Mouse (Mus musculus) monocyte, adult 2 months (primary cell): ENCODE results near the gene Camta1.

Experiments used
- DNase-seq, 2 experiments: peaks; one replicate each; pipeline ENCODE4 v3.0.0; 2022; ENCODE audit warnings: low spot score in 2 of 2, low read depth in 1 of 2

Camta1 gene

DNA sequence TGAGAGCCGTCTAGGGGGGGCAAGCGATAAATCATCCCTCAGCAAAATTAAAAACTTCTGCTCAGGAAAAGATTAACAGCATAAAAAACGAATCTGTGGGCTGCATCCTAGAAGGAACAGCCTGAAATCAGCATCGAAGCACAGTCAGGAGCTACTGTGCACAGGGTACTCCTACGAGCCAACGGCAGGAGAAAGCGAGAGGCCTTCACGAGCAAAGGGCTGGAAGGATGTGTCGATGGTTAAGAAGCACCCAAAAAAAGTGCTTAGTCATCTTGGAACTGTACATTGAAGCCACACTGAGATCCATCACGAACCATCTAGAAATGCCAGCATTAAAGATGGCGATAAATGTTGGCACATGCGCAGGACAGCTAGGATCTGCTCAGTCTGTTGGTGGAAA is 171.6 kb downstream of the Camta1 start:
- no peak for DNase-seq

DNA sequence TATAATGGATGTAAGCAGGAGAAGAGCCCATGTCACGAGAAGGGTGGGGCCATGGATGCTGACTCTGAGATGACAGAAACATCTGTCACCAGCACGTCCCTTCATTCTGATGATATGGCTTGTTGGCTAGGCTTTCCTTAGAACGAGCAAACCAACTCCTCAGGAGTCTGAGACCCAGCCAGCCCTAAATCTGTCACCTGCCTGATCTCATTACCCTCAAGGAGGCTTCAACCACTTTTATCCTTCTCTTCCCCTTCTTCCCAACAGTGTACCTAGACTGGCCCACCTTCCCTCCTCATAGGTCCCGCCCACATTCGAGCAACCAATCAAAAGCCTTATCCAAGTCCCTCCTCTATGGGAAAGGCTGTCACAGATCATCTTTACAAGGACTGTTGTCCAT is 173.5 kb downstream of the Camta1 start:
- DNase-seq, result no peak

DNA sequence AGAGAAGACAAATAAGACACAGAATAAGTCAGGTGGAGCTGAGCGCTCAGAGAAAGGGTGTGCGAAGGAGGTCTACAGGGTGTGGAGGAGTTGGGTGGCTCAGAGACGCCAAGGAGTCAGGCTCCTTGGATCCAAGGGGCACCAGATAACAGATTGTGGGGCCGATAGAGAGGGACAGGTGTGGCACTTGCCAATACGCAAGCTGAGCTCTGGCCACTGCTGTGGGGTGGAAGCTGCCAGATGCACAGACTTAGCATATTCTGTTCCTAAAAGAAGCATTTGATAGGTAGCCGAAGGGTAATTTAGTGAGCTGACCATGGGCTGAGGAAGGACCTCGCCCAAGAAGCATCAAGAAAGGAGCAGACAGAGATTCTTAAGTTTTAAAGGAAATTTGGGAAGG is 177.1 kb downstream of the Camta1 start:
- no peak for DNase-seq

DNA sequence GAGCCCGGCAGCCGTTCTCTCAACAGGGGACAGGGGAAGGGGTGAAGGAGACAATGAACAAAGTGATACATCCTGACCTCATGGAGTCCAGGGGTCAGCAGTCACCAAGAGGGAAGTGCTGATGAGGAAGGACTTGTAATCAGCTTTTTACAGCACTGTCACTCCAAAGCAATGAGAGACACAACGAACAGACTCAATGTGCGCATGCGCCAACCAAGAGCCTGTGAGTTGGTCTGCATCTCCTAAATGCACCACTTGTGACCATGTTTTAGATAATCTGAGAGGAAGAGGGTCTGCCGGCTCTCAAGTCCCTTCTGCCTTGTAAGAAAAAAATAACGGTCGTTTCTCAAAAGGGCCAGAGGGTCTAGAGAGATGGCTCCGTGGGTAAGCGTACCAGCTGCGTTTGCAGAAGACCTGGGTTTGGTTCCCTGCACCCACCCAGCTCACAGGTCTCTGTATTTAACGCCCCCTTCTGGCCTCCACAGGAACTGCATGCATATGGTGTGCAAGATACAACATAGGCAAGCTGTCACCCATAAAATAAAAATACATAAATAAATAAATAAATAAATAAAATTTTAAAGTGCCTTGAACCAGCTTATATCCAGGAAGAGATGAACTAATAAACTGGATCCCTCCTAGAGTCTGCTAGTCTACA is 178.7 kb downstream of the Camta1 start:
- no peak for DNase-seq

DNA sequence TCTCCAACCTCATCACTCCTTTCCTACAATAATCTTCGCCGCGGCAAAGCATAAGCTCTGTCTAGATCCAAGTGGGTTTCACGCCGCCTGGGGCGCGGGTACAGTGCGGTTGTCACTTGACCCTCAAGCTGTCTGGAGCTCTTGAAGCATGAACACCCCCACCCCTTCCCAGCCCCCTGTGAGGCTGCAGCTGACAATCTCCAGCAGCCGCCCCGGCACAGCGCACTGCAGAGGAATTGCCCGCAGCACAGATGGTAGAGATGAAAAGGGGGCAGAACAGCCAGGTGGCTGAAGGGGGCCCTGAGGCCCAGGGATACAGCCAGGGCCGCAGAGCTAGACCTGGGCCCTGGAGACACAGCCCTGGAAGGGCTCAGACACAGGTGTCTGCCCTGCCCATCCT is 189.2 kb downstream of the Camta1 start:
- DNase-seq, result no peak

DNA sequence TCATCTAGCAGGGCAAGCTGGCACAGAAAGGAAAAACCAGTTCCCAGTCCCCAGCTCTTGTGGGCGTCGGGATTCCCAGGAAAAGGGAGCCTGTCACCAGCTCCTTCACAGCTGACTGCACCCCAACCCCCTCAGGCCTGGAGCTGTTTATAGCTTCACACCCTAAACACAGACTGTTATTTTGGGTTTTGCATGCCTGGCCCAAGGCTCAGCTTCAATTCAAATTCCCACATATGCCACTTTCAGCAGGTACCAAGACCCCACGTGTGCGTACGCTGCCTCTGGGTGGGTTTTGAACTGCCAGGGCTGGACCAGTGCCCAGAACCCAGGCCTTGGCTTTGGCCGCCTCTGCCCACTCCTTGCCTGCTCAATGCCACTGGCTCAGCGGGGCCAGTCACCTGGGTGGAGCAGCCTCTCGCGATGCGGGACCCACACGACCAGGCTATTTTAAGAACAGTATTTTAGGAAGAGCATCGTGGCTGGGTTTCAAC is 195.2 kb downstream of the Camta1 start:
- no peak for DNase-seq

DNA sequence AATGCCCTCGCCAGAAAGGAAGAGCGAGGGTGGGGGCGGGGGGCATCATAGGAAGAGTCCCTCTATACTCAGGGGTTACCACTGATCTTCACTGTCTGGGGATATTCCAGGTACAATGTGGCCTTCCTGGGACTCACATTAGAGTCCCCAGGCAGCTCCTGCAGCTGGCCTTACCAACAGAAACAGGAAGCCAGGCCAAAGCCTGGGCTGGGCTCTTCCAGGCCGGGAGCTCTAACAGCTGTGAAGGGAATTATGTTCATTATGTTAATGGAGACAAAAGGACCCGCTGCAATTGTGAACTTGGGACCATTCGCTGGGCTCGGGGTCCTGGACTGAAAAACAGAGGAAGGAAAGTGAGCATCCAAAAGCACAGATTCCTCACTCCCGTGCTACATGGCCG is 200.2 kb downstream of the Camta1 start:
- DNase-seq, result no peak

DNA sequence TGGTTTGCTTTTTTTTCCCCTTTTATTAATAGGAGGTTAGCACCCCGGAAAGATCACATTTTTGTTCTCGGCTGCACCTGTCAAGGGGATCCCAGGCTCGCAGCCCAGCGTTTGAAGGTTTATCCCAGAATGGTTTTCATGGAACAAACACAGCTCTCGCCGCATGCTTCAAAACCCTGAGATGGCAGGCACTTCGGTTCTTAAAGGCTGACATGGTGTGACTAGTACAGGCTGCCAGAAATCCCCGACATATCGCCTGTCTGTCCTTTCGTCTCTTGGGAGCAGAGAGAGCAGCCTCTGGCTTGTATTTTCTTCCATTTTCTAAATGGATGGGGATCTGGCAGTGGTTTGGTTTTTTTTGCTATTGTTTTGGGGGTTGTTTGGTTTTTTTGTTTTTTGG is 205.2 kb downstream of the Camta1 start:
- DNase-seq, result no peak

DNA sequence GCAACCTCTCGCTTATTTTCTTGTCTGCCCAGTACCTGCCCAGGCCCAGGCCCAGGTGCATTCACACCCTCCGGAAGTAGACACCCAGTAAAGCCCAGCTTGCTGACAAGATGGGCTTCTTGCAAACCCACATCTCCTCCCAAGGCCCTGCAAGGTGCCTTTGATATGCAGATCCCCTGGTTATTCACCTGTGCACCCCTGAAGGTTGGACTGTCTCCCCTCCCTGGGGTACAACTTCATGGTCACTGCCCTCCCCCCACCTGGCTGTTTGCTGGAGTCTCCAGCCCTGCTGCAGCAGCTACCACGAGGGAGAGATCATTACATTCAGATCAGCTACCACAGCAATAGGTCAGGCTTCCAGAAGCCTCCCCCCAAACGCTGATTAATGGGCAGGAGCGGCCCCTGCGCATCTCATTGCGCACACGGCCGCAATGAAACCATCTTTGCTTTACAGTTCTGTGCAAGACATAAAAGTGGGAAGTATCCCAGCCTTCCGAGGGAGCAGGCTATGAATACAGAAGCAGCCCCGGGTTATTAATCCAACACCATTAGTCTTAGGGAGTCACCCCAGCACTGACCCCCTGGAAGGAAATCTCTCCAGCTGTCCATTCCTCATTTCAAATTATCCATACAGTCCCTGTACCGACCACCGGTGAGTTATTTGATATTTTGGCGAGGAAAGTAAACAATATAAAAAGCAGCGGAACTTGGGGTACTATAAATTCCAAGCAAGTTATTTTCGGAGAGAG is 205.9 kb downstream of the Camta1 start:
- no peak for DNase-seq

DNA sequence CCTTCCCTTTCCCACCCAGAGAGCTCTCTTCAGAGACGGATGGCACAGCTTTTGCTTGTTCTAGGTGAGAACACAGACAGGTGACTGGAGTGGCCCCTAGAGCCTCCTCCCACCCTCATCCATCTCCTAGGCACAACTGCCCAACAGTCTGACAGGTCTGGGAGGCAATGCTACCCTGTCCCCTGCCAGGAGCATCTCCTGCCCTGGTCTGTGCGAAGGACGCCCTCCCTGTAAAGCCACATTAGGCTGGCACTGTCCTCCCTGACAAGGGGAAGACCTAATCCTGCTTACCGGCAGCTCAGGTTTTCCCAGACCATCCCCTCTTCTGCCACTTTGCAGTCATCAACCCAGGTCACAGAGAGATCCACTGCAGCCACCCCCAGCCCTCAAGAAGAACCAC is 206.4 kb downstream of the Camta1 start:
- no peak for DNase-seq

DNA sequence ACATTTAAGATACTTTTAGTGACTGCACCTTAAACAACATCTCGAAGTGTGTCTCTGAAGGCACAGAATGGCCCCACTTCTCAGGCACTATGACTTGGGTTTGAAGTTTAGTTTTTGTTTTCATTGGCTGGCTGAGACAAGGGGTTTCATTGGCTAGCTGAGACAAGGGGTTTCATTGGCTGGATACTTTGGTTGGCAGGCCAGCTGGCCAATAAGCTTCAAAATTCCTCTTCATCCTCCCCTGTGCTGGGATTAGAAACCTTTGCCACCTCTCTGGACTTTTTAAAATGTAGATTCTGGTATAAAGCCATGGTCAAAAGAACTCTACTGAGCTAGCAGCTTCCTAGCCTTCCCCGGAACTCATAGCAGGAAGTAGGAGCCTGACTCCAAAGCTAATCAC is 219.3 kb downstream of the Camta1 start:
- DNase-seq, result no peak

DNA sequence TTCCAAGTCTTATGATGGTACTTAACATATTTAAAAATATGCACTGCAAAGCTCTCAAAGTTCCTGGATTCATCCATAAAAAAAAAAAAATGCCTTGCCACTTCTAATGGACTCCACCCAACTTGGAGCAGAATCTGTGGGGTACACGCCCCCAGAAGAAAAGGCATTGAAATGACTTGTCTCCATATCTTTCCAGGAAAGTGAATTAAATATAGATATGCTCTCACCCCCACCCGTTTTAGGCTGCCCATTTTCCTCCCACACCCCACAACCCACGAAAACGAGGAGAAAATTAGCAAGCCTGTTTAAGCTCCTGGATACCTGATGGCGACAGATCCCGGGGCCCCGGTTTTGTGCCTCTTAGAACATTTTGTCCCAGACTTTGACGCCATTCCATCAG is 220.7 kb downstream of the Camta1 start:
- no peak for DNase-seq

DNA sequence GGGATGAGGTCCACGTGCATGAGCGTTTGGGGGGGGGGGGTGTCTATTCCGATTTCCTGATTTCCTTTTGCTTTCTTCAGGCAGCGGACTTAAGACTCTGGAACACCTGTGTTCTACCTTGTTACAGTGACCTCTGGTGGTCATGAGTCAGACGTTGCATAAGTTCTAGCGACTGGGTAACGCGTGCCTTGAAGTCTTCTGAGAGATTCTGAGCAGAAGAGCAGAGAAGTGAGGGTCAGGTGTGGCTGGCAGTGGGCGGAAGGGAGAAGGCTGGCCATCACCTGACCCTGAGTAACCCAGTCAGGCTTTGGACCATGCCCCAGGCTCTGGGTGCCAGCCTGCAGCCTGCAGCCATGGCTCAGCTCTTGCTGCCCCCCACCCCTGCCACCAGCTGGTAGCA is 222.7 kb downstream of the Camta1 start:
- no peak for DNase-seq

DNA sequence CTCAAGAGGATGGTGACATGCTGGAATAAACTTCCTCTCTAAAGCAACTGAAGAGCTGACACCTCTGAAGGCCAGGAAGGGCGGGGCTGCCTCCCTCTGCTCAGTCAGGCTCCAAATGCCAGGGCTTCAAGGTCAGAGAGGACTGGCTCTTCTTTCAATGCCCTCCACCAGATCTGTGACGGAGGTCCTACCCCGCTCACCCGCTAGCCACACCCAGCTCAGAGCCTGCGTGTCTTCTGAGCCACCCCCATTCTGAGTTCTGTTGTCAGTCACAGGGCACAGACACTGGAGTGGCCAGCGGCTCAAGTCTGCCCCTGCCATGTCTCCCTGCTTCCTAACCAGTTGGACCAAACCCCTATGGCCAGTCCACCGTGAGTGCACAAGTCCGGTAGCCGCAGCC is 224.3 kb downstream of the Camta1 start:
- DNase-seq, result no peak

DNA sequence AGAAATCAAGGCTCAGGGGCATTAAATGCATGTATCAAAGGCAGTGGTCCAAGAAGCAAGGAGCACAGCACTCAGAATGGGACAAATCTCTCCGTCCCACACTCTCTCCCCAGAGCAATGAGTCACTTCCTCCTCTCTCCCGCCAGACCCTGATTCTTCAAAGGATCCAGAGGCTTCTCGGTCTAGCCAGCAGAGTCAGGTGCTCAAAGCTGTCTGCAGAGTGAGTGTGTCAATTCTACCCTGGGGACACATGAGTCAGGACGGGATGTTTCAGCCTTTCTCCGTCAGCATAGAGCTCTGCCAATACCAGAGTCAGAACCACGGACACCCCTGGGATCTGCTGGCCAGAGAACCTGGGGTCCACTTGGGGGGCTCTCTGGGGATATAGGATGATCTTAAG is 226.9 kb downstream of the Camta1 start:
- DNase-seq, result no peak

DNA sequence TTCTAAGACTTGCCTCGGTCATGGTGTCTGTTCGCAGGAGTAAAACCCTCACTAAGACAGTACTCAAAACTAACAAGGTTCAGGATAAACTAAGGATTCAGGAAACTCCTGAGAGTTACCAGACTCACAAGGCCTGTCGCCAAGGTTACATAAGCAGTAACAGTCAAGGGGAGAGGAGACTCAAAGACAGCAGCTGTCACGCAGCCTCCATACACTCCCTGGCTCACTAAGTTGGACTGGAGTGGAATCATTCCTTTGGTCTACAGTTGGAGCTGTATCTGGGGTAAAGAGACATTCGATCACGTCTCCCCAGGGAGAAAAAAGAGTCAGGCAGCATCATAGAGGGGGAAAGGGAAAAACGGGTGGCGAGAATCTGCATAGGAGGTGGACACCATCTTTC is 227.9 kb downstream of the Camta1 start:
- no peak for DNase-seq

DNA sequence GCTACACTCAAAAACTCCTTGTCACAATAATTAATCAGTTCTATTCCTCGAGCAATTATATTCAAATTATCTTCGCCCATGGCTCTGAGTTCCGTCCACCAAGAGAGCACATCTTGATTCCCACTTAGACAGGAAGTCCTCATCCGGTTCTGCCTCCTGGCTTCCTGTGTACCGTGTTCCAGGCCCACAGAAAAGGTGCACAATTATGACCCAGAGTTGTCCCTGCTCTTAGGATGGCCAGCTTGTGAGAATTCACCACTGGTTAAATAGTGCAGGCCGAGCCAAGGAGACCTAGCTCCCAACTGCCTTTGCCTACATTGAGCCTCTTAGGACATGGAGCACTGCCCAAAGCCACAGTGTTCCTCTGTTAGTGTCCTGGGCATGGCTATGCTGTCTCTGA is 229.4 kb downstream of the Camta1 start:
- no peak for DNase-seq

DNA sequence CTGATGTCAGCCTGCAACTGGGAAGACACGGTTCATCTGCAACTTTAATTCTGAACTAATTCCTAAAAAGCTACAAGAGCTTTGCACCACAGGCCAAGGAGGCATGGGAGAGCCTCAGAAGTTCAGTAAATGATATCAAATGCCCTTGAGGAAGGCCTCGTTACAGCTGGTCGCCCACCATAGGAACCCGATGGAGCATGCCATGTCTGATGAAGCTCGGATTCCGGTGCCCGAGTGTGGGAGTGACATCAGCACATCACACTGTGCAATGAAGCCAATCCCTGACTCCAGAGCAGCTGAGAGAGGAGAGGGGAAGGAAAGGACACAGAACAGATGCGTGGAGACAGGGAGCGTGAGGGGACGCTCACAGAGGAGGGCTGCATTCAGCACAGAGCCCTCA is 231.0 kb downstream of the Camta1 start:
- no peak for DNase-seq

DNA sequence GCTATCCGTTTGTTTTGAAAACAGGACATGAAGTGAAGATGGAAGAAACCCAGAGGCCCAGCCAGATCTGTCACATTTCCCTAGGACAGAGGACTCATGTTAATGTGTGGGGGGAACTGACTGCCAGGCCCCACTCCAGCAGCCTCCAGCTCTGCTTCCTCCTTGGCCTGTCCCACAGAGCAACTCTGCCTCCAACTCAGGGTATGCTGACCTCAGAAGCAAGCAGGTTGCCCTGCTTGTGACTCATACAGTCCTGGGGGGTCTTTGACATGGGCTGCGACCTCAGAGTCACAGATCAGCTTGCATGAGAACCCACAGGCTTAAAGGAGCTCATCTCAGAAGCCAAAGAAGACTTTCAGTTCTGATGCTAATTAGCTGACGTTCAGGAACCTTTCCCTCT is 231.4 kb downstream of the Camta1 start:
- DNase-seq, result no peak

DNA sequence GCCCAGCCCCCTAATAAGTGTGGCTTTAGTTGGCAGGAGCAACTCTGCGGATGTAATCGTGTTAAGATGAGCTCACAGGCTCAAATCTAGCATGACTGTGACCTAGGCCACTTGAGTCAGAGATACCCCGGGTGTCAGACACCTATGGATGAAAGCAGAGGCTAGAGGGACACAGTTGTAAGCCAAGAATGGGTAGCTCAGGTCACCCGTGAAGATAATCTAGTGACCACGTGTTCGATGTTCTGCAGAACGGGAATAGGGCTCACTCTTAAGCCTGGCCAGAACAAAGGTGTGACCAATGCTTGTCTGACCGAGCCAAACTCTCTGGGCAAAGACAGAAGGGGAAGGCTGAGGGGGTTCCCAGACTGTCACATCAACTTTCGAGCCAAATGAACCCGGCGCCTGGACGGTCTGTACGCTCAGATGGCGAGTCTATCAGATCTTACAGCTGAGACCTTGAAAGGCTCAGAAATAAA is 242.1 kb downstream of the Camta1 start:
- no peak for DNase-seq

DNA sequence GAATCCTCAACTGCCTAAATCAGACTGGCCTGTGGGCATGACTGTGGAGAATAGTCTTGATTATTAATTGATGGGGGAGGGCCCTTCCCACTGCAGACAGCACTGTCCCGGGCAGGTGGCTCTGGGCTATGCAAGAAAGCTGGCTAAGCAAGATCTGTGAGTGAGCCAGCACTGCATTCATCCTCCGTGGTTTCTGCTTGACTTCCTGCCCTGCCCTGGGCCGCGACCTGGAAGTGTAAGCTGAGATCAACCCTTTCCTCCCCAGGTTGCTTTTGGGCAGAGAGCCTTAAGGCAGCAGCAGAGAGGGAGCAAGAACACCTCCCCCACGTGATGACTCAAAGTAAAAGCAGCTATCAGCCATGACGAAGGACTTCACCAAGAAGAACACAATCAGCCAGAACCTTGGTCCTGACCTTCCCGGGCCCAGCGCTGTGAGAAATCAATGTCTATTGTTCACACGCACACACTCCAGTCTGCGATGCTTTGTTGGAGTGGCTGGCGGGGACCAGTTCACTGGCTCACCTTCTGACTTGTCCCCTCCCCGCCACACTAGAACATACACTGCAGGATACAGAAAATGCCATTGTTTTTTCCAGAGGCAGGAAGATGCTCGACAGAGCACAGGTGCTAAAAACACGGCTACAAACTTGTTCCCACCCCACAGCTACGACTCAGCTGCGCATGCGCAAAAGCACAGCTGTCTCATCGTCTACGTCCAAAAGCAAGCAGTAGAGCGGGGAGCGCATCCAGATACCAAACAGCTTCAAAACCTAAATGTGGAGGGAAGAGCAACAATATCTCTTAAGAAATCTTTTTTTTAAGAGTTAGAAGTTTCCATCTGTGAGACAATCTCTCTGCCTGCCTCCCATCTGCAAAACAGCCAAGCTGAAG is 243.0 kb downstream of the Camta1 start:
- no peak for DNase-seq

DNA sequence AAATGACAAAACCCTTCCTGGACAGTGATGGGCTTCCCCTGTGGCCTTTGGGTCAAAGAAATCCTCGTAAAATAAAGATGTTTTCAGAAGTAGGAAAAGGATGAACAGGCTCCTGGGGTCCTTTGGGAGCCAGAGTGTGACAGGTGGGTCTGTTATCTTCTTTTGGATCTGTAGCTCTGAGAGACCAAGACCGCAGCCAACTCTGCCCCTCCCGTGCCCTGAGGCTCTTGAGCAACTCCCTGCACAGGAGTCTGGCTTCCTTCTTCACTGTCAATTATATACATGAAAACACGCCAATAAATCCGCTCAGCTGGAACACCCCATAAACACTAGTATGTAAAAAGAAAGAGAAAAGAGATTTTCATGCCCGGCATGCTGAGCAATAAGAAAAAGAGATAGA is 250.1 kb downstream of the Camta1 start:
- no peak for DNase-seq
